ENCODE assay signal across 15 mouse cellular contexts in genomic region chr14:22014781-22015180, GRCm38 (mm10). TPM values are rescaled to one million over a fixed set of nuclear protein-coding genes. Genes with fewer than 3 reads are reported as not detected.
DNase-seq lines count a peak whose midpoint lies in the region; ATAC-seq lines count a peak whose summit lies in the region.
"Had no signal": no experiment of that assay in that cellular context is flagged by ENCODE, and none has a peak within 500 bp of the region (broad histone marks: within the 10 kb centered on the region; RNA-seq: fewer than 3 reads in every experiment).

No protein-coding gene starts in this region.

- no peak overlapping the region for H3K9ac ChIP-seq in lung, embryonic 15.5 days
- no peak overlapping the region for H3K9ac ChIP-seq in midbrain, embryonic 16.5 days (ENCODE audit: low read depth, low read length)
- H3K9ac ChIP-seq: liver, embryonic 14.5 days; midbrain, embryonic 12.5 days had no signal

- no peak for ATAC-seq in lung, embryonic 15.5 days (ENCODE audit: borderline replicate concordance, extremely low read depth, low FRiP score, low TSS enrichment)
- no peak for ATAC-seq in midbrain, embryonic 16.5 days
- ATAC-seq: inflammation-experienced regulatory T-cells, adult 6 months had no signal

- H3K36me3 ChIP-seq in lung, embryonic 15.5 days, result no peaks in the 10 kb centered on the region
- H3K36me3 ChIP-seq in midbrain, embryonic 16.5 days (ENCODE audit: control insufficient read depth, insufficient read depth, low read length), result no peaks in the 10 kb centered on the region
- H3K36me3 ChIP-seq: forebrain, embryonic 10.5 days; hindbrain, embryonic 10.5 days; midbrain, embryonic 12.5 days had no signal

- H3K27ac ChIP-seq in lung, embryonic 15.5 days, result 0 out of 2 replicates have a peak overlapping the region, but pooled peaks have one; percentile 3
- H3K27ac ChIP-seq in midbrain, embryonic 16.5 days (ENCODE audit: low read length), result no peak overlapping the region
- H3K27ac ChIP-seq: forebrain, embryonic 10.5 days; hindbrain, embryonic 10.5 days; liver, embryonic 14.5 days; midbrain, embryonic 12.5 days had no signal

- H3K4me2 ChIP-seq in lung, embryonic 15.5 days, result no peak overlapping the region
- no peak overlapping the region for H3K4me2 ChIP-seq in midbrain, embryonic 16.5 days (ENCODE audit: low read length)
- H3K4me2 ChIP-seq: midbrain, embryonic 12.5 days had no signal

- DNase-seq in adrenal gland, adult 2 months, result peak; percentile 44
- no peak for DNase-seq in adrenal gland, adult 8-10 months
- DNase-seq in adrenal gland, postnatal 25 days, result peak; percentile 20
- peak; percentile 67 for DNase-seq in kidney, postnatal 10 days
- DNase-seq in cerebellum, adult 18-20 months, result no peak
- no peak for DNase-seq in right cerebral cortex, postnatal 4 days
- DNase-seq: cerebellum, adult 2 months had no signal

- WGBS in lung, embryonic 15.5 days, result 22% methylated on average over 4 of the region's 4 CpGs
- 72% methylated on average over 4 of the region's 4 CpGs for WGBS in midbrain, embryonic 16.5 days

- H3K9me3 ChIP-seq in lung, embryonic 15.5 days, result no peaks in the 10 kb centered on the region
- H3K9me3 ChIP-seq in midbrain, embryonic 16.5 days (replicated peaks; ENCODE audit: control insufficient read depth, low read length, poor library complexity, severe bottlenecking), result no peaks in the 10 kb centered on the region
- H3K9me3 ChIP-seq: forebrain, embryonic 10.5 days; hindbrain, embryonic 10.5 days; midbrain, embryonic 12.5 days had no signal

- no peaks in the 10 kb centered on the region for H3K27me3 ChIP-seq in lung, embryonic 15.5 days
- H3K27me3 ChIP-seq in midbrain, embryonic 16.5 days (ENCODE audit: control insufficient read depth, insufficient read depth, low read depth, low read length), result peaks cover 9% of the 10 kb centered on the region

- H3K4me1 ChIP-seq in lung, embryonic 15.5 days, result peaks cover 28% of the 10 kb centered on the region
- H3K4me1 ChIP-seq in midbrain, embryonic 16.5 days (ENCODE audit: control insufficient read depth, insufficient read depth, low read length), result peaks cover 6% of the 10 kb centered on the region; the same call in 1 of the 2 replicates

- H3K4me3 ChIP-seq in lung, embryonic 15.5 days, result no peak overlapping the region
- no peak overlapping the region for H3K4me3 ChIP-seq in midbrain, embryonic 16.5 days (ENCODE audit: low read depth, low read length)
- H3K4me3 ChIP-seq: forebrain, embryonic 10.5 days; hindbrain, embryonic 10.5 days; midbrain, embryonic 12.5 days had no signal

RNA-seq across cellular contexts. Expression of gene Lrmda, which starts 4.7 kb away (rescaled TPM):
- total RNA-seq in adrenal gland, adult 2 months (2021), result 1 to 10 TPM; 2.7 to 8.6 TPM
- 0.89 and 0.92 TPM in 2 replicates for polyA plus RNA-seq in adrenal gland, adult 2 months (2012; rRNA removed)
- total RNA-seq in adrenal gland, adult 8-10 months (2022), result 1 to 10 TPM; 3.4 to 8.5 (median 5.7) TPM
- total RNA-seq in adrenal gland, postnatal 25 days (2021), result 5.0 and 5.6 TPM in 2 replicates
- 0.39 and 0.62 TPM in 2 replicates for polyA plus RNA-seq in lung, embryonic 15.5 days (2015; fragmentation: Nextera tagmentation; extraction: Ambion mirVana)
- 0.34 TPM in 1 of 2 replicates, not detected in the other for polyA plus RNA-seq in midbrain, embryonic 16.5 days (2015; fragmentation: Nextera tagmentation; extraction: Ambion mirVana)
- polyA plus RNA-seq: inflammation-experienced regulatory T-cells, adult 6 months; midbrain, embryonic 12.5 days had no signal

RNA-seq across cellular contexts. Expression of gene Zfp503, which starts 25.4 kb away (rescaled TPM):
- 10 to 100 TPM; 19.4 to 34.1 TPM for total RNA-seq in adrenal gland, adult 2 months (2021)
- polyA plus RNA-seq in adrenal gland, adult 2 months (2012; rRNA removed), result 101 and 106 TPM in 2 replicates
- 10 to 100 TPM; 30.6 to 41.2 (median 34.7) TPM for total RNA-seq in adrenal gland, adult 8-10 months (2022)
- total RNA-seq in adrenal gland, postnatal 25 days (2021), result 27.5 and 33.3 TPM in 2 replicates
- 26.8 and 28.2 TPM in 2 replicates for polyA plus RNA-seq in lung, embryonic 15.5 days (2015; fragmentation: Nextera tagmentation; extraction: Ambion mirVana)
- polyA plus RNA-seq in midbrain, embryonic 16.5 days (2015; fragmentation: Nextera tagmentation; extraction: Ambion mirVana), result 4.0 and 4.4 TPM in 2 replicates
- total RNA-seq: CH12.LX had no signal
- polyA plus RNA-seq: inflammation-experienced regulatory T-cells, adult 6 months had no signal

Comparison
In these comparisons a context has a peak if more than half of its experiments do, and no peak if none do; other contexts are left out.
1. DNase-seq: peak in adrenal gland, adult 2 months (single experiment), adrenal gland, postnatal 25 days (single experiment) and kidney, postnatal 10 days (single experiment); none in adrenal gland, adult 8-10 months (single experiment), cerebellum, adult 18-20 months (0 of 2) and right cerebral cortex, postnatal 4 days (single experiment).